Comparison of ENCODE assay signal across 8 mouse cellular contexts in the genomic region with DNA sequence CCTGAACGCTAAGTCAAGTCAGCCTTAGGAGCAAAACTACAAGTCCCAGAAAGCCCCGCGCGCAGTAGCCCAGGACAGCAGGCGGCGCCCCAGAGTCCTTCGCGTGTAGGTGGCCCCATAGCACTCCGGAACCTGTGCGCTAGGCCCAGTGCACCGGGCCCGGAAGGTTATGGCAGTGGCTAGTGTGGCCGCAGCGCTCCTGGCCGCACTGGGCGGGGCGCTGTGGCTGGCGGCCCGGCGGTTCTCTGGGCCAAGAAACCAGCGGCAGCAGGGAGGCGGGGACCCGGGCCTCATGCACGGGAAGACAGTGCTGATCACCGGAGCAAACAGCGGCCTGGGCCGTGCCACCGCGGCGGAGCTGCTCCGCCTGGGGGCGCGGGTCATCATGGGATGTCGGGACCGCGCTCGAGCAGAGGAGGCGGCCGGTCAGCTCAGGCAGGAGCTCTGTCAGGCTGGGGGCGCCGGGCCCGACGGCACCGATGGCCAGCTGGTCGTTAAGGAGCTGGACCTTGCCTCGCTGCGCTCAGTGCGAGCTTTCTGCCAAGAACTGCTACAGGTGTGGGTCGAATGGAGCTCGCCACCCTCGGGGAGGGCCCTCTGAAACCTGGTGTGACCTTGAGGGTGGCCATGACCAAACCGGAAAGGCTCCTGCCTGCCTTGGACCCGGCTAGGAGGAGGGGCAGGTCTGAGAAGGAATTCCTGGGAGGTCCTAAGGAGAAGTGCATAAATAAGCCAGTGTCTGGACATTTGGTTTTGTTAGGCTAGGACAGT. TPM values are rescaled to one million over a fixed set of nuclear protein-coding genes. Genes with fewer than 3 reads are reported as not detected.
DNase-seq lines count a peak whose midpoint lies in the region; ATAC-seq and TF ChIP-seq lines count a peak whose summit lies in the region.

A gene (plus strand): TSS at position 102 of the 771 bp plus-strand sequence.

- DNase-seq in ZHBTc4 (ENCODE audit: low read depth, low spot score): peak; percentile 95
- peak; percentile 98 for DNase-seq in gastrocnemius, adult 2 months
- peak; percentile 95 for DNase-seq in hindbrain, postnatal 0 days (ENCODE audit: low spot score)
- peak; percentile 96 to 97 for DNase-seq in left cerebral cortex, adult 2 months (ENCODE audit: extremely low spot score in 1 of 2, low spot score in 2 of 2)
- DNase-seq in right cerebral cortex, adult 2 months (ENCODE audit: low spot score in 2 of 2): peak; percentile 97 to 99
- peak; percentile 96 for DNase-seq in urinary bladder, postnatal 14 days (ENCODE audit: low spot score)

- peak within 1 kb of the TSS; percentile 89 for H3K4me3 ChIP-seq in gastrocnemius, adult 2 months
- H3K4me3 ChIP-seq in hindbrain, postnatal 0 days (ENCODE audit: low read length): peak within 1 kb of the TSS; percentile 88
- peak within 1 kb of the TSS; percentile 86 for H3K4me3 ChIP-seq in left cerebral cortex, adult 2 months

- peak within 1 kb of the TSS; percentile 98 for H3K9ac ChIP-seq in hindbrain, postnatal 0 days (replicated peaks; ENCODE audit: low read length)

- WGBS in hindbrain, postnatal 0 days: under 1% methylated on average over 53 of the region's 53 CpGs

- H3K9me3 ChIP-seq in hindbrain, postnatal 0 days (ENCODE audit: low read length): no peaks in the 10 kb centered on the region

- intact Hi-C loops in gastrocnemius, adult 2 months (cut with DNase I): loop anchor here (5.0 to 10.0 kb wide), 3 partner anchors 46 to 1359 kb away; no protein-coding TSS in a partner anchor
- intact Hi-C loops in left cerebral cortex, adult 2 months (cut with DNase I): loop anchor here (5.0 kb wide), 2 partner anchors 876 to 1359 kb away; a partner anchor contains a TSS

- no peaks in the 10 kb centered on the region; the same call in 1 of the 2 replicates for H3K4me1 ChIP-seq in hindbrain, postnatal 0 days (ENCODE audit: insufficient read depth, low read length)

- peaks cover 7% of the 10 kb centered on the region; the same call in 1 of the 2 replicates for H3K36me3 ChIP-seq in hindbrain, postnatal 0 days (ENCODE audit: insufficient read depth, low read length)

- peak within 1 kb of the TSS; percentile 55 for H3K4me2 ChIP-seq in hindbrain, postnatal 0 days (ENCODE audit: low read depth, low read length)

- peak; percentile 87 for TF ChIP-seq CTCF in gastrocnemius, adult 2 months (IDR thresholded peaks at IDR 0.05)
- TF ChIP-seq CTCF in hindbrain, postnatal 0 days (IDR thresholded peaks at IDR 0.05; ENCODE audit: low read depth): peak; percentile 78
- peak; percentile 78 for TF ChIP-seq CTCF in left cerebral cortex, adult 2 months (IDR thresholded peaks at IDR 0.05)

- H3K27ac ChIP-seq in gastrocnemius, adult 2 months: peak within 1 kb of the TSS; percentile 100
- peak within 1 kb of the TSS; percentile 98 for H3K27ac ChIP-seq in hindbrain, postnatal 0 days
- H3K27ac ChIP-seq in left cerebral cortex, adult 2 months: peak within 1 kb of the TSS; percentile 97

- H3K27me3 ChIP-seq in hindbrain, postnatal 0 days (ENCODE audit: insufficient read depth, low read length): no peaks in the 10 kb centered on the region

- peak; percentile 99 for ATAC-seq in common myeloid progenitor, adult 5-6 weeks (replicated peaks; ENCODE audit: low read depth, poor library complexity, severe bottlenecking)
- peak; percentile 98 for ATAC-seq in hindbrain, postnatal 0 days
- ATAC-seq in megakaryocyte, adult 5-6 weeks (ENCODE audit: poor library complexity, severe bottlenecking): peak; percentile 98

RNA-seq across cellular contexts. Expression of the gene that starts here (rescaled TPM):
- 4.1 and 13.3 TPM in 2 replicates for total RNA-seq in common myeloid progenitor, adult 5-6 weeks (2017)
- 10 to 100 TPM; 35.7 to 50.7 TPM for total RNA-seq in gastrocnemius, adult 2 months (2021)
- 31.7 and 38.4 TPM in 2 replicates for total RNA-seq in hindbrain, postnatal 0 days (2014; rRNA removed)
- 44.5 and 48.3 TPM in 2 replicates for polyA plus RNA-seq in hindbrain, postnatal 0 days (2015; fragmentation: Nextera tagmentation; extraction: Ambion mirVana)
- 10 to 100 TPM; 36.7 to 37.6 TPM for total RNA-seq in left cerebral cortex, adult 2 months (2021)
- 13.8 and 15.5 TPM in 2 replicates for total RNA-seq in megakaryocyte, adult 5-6 weeks (2015)
- total RNA-seq in megakaryocyte, adult 5-6 weeks (2017): 7.1 and 8.5 TPM in 2 replicates

Comparison
In these comparisons a context has a peak if more than half of its experiments do, and no peak if none do; other contexts are left out.
1. Peak in every context shown above with its lines: DNase-seq, ATAC-seq, H3K4me3 ChIP-seq and H3K27ac ChIP-seq.